Mouse (Mus musculus) bone marrow, adult 2 months (tissue): ENCODE measurements around the gene Gpr137.

Source experiments
- CTCF ChIP-seq: fragments of 200-500 bp; IDR thresholded peaks from 2 replicates; pipeline ENCODE4 v1.5.1; 2011; ENCODE audit warnings: low read length, control low read depth; ENCODE audit not compliant: control insufficient read depth, insufficient read depth
- POLR2A ChIP-seq: fragments of 200-500 bp; IDR thresholded peaks from 2 replicates; pipeline ENCODE4 v1.6.1; 2011; ENCODE audit warnings: low read depth, mild to moderate bottlenecking, control low read depth, low read length, borderline replicate concordance; ENCODE audit not compliant: control insufficient read depth

DNA sequence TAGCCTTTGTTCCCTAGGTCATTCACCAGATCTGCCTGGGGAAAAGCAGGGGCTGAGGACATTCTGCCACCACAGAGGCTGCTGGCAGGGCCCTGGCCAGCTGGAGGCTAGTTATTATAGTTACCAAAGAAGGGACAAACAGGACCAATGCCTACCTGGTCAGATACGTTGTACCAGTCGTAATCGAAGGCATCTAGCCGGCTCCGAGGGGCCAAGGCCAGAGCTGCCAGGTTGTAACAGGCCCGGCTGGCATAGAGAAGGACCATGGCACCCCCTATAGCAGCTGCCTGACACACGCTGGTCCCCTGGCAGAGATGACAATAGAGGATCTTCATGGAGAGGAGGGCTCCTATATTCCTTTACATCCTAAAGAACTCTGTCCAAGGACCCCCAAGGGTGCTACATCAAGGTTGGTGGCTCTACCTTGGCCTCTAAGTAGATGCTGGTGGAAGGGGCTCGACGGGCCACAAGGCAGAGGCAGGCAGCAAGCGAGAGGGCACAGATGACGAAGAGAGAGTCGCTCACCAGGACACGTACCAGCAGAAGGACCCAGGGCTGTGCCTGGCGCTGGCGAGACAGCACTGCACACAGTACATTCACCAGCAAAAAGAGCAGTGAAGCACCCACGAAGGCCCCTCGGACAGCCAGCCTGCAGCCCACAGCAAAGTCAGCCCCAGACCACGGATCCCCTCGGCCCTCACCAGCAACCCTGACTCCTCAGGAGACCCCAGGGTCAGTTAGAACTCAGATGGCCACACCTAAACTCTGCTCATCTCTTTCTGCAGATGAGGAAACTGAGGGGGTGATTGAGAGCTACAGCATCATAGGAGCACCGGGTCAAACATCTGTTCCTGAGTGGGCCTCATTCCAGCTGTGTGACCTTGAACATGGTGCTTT, 2.9 kb downstream of the Gpr137 start:
- TF ChIP-seq CTCF (no peak), POLR2A (no peak)
